Mouse (Mus musculus) lung, postnatal 4 days (tissue): ENCODE measurements around the gene Trim54.

ENCODE experiments used
- DNase-seq, 2 experiments: peaks; one replicate each; pipeline ENCODE4 v3.0.0; 2021

Trim54 gene

DNA sequence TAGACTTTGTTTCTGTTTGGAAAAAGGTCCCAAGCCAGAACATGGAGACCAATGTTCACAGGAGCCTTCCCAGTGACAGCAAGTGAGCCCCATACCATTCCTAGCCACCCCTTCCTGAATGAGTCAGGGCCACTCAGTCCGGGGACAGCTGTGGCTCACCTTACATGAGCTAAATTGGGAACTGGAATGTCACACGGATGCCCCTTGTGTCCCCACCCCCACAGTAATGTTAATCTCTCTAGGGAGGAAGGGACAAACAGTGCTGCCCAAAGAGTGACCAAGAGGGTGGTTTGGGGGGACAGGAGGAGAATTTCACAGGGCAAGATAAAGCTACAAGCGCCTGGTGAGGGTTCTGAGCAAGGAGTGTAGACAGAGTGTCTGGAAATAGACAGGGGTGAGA lies at the start of gene Trim54:
Trim54 (plus strand) TSS at position 359 of the 400 bp plus-strand sequence.
- no peak for DNase-seq

DNA sequence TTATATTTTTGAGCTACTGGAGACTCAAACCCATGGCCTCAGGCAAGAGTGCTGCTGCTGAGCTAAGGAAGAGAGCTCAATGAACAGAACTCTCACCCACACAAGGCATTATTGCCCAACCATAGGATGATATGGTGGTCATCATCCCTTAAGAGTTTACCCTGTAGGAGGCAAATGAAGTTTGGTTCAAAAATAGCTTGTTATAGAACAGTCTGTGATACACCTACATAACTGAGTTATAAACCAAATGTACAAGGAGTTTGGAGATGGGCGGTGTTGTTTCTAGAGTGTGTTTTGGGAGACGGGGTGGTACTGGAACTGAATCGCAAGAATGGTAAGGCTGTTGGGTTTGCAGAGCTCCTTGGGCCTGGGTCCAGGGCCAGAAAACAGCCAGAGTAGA lies 46.7 kb upstream of the Trim54 start:
- DNase-seq: no peak

DNA sequence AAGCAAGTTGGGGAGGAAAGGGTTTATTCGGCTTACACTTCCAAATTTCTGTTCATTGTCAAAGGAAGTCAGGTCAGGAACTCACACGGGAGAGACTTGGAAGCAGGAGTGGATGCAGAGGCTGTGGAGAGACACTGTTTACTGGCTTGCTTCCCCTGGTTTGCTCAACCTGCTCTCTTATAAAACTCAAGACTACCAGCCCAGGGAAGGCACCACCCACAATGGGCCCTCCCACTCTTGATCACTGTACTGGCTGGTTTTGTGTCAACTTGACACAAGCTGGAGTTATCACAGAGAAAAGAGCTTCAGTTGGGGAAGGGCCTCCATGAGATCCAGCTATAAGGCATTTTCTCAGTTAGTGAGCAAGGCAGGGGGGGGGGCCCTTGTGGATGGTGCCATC lies 45.5 kb upstream of the Trim54 start:
- no peak for DNase-seq

DNA sequence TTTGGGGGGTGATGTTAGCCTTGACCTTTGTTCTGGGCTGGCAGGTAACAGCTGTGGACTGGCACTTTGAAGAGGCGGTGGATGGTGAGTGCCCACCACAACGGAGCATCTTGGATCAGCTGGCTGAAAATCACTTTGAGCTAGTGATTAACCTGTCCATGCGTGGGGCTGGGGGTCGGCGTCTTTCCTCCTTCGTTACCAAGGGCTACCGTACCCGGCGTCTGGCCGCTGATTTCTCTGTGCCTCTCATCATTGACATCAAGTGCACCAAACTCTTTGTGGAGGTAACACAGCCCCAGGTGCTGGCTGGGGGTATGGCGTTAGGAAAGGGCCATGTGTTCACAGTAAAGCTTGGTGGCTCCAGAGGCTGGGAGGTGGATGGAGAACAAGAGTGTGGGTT lies 44.7 kb upstream of the Trim54 start:
- no peak for DNase-seq

DNA sequence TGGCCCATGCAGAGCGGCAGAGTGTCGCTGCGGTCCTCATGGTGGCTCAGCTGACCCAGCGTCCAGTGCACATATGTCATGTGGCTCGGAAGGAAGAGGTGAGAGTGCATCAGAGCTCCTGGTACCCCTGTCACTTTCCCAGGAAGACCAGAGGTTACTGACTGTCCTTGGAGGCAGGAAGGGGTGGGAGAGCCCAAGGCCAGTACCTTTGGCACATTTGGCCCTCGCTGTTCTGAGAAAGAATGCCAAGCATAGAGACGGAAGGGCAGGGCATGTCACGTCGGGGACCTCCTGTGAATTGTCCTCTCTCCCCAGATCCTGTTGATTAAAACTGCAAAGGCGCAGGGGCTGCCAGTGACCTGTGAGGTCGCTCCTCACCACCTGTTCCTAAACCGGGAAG lies 43.3 kb upstream of the Trim54 start:
- DNase-seq: no peak

DNA sequence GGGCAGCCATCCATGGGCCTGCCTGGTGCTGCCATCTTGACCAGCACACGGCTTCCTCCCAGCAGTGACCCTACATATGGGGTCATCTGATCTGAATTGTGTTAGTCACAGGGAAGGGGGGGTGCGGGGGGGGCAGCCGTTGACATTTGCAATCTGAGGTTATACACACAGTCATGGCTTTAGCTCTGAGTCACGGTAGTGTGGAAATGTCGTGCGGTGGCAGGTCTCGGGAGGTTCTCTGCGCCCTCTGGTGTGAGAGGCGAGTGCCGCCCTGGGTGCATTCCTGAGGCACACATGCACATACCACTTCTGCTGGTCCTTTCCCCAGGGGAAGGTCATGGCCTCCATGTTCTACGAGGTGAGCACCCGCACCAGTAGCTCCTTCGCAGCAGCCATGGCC lies 40.2 kb upstream of the Trim54 start:
- no peak for DNase-seq

DNA sequence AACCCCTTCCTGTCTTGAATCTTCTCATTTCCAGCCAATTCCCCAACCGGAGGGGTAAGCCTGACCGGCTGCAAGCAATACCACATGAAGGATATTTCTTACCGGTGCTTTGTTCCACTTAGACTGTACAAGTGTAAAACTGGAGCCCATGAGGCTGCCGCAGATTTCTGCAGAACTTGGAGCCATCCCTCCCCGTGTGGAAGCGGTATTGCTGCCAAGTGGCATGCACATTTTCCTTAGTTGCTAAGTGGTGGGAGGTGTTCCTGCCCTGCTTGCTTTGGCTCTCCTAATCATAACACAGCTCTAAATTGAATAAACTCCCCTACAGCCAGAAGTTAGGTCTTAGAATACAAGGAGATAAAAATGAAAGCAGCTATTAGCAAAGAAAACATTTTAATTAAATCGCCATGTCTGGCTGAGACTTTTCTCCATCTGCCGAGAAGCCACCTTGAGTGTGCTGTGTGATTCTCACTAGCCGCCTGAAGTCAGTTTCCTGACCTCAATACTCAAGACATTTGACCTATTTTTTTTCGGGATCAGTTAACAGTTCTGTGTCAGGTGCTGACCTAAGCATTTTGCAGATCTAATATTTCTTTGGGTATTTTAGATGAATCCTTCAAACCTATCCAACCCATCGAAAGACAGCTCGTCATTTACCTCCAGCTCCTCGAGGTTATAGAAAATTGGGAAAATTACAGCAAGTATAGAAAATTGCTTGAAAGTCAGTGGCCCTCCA lies 36.3 kb upstream of the Trim54 start:
- peak in 1 of 2 experiments; percentile 51 for DNase-seq

DNA sequence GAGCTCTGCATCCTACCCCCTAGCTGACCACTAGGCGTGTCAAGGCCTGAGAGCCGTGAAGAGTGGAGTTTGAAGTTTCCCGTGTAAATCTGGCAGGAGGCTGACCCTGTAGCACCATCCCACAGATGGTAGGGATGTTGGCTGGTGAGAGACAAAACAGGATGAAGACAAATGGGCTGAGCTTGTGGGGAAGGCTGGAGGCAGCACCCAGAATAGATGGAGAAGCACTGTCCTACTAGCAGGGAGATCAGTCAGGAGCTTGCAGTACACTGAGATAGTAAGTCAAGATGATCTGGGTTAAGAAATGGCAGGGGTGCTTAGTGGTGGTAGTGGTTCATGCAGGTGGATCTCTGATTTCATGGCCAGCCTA lies 35.7 kb upstream of the Trim54 start:
- DNase-seq: no peak

DNA sequence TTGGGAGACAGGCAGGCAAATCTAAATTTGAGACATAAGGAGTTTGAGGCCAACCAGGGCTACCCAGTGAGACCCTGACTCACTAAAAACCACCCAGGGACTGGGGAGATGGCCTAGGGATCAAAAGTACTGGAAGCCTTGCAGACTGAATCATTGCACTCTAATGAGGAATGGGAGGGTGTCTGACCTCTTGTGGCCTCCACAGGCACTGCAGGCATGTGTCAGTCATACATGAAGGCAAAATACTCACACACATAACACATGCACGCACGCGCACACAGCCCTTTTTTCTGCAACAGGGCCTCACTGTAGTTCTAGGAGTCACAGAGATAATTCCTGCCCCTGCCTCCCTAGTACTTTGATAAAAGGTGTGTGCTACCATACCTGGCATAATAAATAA lies 35.1 kb upstream of the Trim54 start:
- DNase-seq: peak; percentile 53 to 60

DNA sequence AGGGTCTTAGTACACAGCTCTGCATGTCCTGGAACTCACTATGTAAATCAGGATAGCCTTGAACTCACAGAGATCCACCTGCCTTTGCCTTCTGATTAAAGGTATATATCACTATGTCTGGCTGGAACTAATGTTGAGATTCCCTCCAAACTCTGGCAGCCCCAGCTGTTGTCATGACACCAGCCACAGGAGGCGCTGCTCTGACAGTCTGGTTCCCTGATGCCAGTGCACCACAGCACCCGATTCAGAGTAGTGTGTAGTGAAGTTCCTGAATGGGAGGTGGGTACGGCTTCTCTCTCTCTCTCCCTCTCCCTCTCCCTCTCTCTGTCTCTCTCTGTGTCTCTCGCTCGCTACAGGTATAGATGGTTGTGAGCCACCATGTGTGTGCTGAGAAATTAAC lies 34.2 kb upstream of the Trim54 start:
- peak; percentile 66 to 78 for DNase-seq

DNA sequence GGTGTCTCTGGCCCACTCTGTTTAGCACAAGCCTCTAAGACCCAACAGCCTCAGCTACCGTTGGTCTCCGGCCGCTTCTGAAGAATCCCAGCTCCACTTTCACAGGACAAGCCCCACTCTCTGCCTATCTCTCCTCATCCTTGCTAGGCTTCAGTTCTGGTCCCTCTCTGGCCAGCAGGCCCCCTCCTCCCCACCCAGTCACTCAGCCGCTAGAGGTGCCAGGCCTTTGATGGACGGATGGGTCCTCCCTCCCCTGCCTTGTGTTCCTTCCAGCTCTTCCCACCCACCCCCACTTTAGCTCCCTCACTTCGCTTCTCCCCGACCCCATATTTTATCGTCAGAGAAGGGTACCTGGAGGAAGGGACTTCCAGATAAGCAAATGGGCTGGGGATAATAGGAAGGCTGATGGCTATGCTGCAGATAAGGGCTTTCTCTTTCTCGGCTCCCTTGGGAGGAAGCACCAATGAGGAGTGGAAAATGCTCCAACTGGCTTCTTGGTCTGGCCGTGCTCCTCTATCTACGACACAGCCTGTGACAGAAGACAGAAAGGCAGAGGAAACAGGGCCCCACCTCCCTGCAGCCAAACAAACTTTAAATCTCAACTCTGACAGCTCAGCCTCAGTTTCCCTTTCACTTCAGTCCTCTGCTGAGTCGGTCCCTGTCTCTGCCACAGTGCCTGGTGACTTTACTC lies 33.4 kb upstream of the Trim54 start:
- peak in 1 of 2 experiments; percentile 27 for DNase-seq

DNA sequence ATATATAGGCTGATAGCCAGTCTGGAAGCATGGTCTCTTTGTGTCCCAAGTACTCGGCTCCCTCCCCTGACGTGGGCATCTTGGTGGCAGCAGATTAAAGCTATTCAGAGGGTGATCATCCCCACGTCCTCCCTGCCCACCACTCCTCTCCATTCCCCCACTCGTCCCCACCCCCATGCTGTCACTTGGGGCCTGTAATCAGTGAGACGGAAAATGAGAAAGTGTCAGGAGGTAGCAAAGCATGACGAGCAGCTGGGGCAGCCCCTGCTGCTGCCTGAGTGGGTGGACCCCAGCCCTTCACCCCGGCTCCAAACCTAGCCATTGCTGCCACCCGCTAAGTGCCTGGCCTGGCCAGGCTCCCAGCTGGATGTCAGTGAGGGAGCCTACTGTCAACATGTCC lies 32.6 kb upstream of the Trim54 start:
- peak in 1 of 2 experiments; percentile 22 for DNase-seq

DNA sequence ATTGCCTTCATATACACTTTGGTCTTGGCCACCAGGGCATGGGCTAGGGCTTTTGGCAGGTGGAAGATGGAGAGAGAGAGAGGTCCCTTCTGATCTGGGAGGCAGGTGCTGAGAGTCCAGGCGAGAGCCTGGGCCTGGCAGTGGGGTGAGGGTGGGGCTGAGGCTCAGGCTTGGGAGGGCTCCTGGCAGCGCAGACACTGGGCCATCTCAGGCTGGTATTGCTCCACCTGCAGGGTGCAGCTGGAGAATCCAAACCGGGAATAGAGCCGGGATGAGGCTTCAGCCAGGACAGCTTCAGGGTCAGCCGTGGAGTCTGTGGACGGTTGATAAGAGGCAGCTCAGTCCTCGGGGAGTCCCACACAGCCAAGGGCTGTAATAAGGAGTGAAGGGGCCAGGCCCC lies 29.9 kb upstream of the Trim54 start:
- DNase-seq: no peak

DNA sequence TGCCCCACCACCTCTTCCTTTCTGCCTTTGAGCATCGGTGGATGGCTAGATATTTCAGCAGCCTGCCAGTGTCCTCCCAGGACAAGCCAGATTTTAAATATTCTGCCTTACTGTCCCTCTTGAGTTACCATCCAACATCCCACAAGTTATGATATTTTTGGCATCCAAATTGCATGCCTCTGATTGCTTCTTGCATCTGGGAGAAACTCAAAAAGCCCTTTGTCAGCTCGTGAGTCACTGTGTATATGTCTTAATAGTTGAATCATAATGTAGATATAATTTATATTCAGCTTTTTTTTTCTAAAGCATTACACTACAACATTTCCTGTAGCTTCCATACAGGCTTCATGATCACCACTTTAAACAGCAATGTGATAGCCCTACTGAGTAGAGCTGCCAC lies 29.4 kb upstream of the Trim54 start:
- no peak for DNase-seq

DNA sequence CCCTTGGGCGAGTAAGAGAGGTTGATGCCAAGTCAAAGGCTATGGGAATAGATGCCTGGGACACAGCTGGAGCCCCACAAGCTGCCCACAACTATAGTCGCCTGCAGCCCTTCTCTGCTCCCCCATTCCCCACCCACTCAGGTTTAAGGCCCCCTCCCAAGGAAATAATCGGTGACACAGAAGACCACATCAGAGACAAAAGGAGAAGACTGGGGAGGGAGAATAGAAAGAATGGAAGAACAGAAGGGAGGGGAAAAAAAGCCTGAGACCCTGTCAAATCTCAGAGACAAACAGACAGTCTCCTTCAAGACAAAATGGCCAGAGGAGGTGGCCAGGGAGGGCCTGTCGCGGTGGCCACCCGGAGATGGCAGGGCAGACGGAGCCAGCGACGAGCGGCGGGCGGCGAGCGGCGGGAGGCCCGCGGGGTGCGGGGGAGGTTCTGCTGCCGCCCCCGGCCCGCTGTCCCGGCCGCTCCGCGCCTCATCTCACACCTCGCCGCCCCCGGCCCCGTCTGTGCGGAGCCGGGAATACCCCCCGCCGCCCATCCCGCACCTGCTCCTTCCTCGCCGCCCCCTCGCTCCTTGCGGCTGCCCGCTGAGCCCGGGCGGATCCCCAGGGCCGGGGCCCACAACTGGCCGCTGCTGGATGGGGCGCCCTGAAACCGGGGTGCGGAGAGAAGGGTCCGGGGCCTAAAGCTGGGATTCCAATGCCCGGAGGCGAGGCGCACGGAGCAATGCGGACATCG lies 24.1 kb upstream of the Trim54 start:
- no peak for DNase-seq

DNA sequence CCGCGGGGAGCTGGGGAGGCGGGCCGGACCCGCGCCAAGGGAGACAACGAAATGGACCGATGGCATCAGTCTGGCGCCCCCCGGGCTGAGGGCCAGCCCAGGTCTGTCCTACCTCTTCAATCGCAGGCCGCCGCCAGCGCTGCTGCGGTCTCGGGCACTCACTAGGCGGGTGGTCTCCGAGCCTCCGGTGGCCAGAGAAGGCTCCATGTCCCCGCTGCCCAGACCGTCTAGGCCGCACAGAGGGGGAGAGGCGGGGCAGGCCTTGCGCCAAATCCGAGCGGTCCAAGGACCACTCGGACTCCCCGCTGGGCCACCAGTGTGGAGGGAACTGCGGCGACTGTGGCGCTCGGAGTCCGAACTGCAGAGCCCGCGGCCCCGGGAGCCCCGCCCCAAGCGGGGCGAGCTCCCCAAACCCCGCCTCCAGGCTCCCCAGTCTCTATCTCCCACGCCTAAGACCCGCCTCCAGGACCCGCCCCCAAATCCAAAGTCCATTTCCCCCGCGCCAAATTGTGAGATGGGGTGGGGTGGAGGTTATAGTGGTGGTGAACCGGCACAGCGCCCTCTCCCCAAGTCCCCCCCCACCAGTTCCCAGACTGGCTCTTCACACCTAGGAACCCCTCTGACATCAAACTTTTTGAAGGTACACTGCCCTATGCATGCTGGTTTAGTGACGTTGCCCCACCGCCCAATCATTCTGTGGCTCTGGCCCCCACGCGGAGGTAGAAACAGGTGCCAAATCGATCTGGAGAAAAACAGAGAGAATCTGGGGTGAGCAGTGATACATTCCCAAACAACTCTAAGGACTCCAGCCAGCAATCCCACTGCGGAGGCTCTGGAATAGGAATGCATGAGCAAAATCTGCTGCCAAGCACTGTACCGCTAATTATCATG lies 23.1 kb upstream of the Trim54 start:
- peak; percentile 48 for DNase-seq

DNA sequence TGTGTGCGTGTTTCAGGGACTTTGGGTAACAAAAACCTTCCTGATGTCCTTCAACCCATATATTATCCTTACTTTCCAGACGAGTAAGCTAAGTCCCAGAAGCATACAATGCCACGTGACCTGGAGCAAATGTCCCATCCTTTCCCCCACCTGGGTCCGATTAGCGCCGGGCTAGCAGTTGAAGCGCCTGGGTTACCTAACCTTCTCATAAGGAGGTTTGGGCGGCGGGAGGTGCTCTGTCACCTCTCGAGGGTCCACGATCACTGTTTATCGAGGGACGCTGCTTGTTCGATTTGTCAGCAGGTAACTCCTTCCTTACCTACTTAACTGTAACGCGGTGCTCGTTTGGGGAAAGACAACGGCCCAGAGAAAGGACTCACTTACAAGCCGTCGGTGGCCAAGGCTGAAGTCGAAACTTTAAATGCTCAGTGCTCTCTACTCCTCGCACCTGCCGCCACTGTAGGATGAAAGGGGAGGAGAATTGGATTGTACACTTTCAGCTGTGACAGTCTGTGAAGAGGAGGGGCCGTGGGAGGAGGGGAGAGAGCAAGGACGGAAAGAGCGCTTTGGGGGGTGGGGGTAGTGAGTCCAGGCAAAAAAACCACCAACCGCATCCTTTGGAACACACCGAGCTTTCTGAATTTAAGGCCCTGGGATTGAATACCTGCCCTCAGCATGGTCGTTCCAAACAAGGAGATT lies 22.3 kb upstream of the Trim54 start:
- no peak for DNase-seq

DNA sequence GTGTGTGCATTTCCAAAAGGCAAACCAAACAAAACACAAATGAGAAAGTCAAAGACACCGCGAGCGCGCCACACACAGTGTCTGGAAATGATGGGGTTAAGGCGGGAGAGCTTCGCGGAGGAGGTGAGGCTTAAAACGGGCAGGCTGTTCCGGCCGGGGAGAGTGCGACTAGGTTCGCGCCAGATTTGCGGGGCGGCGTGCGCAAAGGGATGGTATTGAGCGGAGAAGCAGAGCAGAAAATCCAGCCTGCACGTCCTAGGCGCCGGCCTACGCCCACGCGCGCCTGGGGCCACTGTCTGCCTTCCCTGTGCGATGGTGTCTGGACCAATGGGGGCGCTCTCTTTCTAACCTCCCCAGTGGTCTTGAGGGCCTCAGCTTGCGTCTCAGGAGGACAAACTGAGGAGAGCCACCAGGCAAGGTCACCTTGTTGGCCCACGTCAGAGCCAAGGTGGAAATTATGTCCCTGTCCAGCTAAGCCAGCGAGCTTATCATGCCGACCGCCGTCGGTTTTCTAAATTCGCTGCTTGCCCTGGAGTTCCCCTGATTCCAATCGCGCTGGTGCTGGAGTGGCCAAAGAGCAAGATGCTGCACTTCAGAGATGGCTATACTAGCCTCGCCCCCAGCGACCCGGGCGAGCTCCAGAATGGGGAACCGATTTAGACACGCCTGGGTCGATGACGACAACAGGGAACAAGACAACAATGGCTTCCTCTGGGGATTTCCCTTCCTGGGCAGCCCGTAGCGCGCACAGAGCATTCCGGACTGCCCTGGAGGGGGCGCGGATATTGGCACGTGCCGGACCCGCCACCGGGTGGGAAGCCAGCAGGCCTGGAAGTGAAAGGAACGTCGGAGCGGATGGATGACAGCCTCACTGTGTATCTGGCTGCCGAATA lies 21.5 kb upstream of the Trim54 start:
- peak; percentile 85 to 88 for DNase-seq

DNA sequence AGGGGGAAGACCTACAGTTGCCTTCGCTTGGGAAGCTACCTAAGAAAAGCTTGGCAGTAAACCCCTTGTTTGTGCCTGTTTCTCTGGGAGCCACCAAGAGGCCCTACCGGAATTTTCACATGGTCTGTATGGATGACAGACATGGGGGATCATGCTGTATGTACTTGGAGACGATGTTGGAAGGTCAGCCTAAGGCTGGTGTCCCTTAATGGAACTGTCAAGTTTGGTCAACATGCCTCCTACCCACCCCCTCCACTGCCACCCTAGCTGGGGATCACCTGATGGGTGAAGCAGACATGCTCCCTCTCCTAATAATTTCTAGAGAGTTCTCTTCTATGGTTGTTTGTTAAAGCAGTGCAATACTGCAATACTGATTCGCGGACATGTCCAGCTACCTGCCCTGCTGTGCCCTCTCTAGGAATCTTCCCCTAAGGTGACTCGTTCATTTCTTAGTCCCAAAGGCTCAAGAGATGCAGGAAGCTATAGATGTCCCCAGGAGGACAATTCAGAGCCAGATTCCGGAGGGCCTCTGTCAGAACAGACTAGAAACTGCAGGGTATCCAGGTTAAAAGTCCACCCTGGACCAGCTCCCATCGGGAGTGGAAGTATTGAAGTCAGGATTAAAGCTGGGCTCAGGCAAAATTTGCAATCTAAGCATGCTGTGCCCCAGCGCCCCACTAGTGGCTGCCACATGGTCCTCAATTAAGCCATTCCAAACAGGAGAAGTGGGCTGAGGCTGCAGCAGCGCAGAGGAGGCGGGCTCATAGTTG lies 20.6 kb upstream of the Trim54 start:
- no peak for DNase-seq

DNA sequence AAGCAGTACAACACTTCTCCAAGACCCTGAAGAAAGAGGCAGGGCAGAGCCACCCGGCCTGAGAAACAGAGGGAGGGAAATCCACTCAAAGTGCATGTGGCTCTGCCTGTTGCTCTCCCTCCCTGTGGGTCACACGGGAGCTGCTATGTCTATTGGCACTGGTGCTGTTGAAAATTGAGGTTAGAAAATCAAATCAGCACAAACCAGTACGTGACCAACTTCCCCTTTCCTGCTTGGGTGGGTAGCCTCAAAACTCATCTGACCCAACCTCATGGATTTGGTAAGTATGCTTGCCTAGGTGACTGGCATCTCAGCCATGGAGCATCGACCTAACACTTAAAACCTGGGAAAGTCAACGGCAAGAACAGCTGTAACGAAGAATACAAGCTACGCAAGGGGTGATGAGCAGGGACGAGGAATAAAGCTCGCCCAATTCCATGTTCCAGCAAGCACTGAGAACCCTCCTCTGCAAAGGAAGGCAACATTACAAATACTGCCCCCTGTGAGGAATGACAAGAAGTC lies 10.6 kb upstream of the Trim54 start, which contains the start of gene Dnajc5g:
Dnajc5g (plus strand) TSS at position 472 of the 522 bp plus-strand sequence.
- DNase-seq: no peak
